Mouse (Mus musculus) hindbrain, embryonic 14.5 days (tissue): Measurements from ENCODE around the gene Cul7. TPM values are rescaled to one million over a fixed set of nuclear protein-coding genes. Genes with fewer than 3 reads are reported as not detected.

ENCODE experiments used
- ATAC-seq: fragments of 200-750 bp; cut with Nextera tagmentation; 2 replicates; pipeline ENCODE4 v1.8.0; 2017; ENCODE audit warnings: moderate number of reproducible peaks, mild to moderate bottlenecking, moderate TSS enrichment, moderate library complexity; ENCODE audit not compliant: low FRiP score
- DNase-seq: peaks from one replicate; pipeline ENCODE4 v3.0.0-alpha.2; 2015; ENCODE audit warnings: low spot score
- H3K27ac ChIP-seq: fragments of 300-500 bp; sonication (generic); 2 replicates; pipeline ENCODE4 v1.5.1; 2014; ENCODE audit warnings: mild to moderate bottlenecking, moderate library complexity
- H3K27me3 ChIP-seq: fragments of 300-500 bp; sonication (generic); 2 replicates; pipeline ENCODE4 v1.6.1; 2014; ENCODE audit warnings: mild to moderate bottlenecking, low read length, mixed read lengths; ENCODE audit not compliant: control insufficient read depth, insufficient read depth
- H3K36me3 ChIP-seq: fragments of 300-500 bp; sonication (generic); replicated peaks from 2 replicates; pipeline ENCODE4 v1.6.1; 2014; ENCODE audit not compliant: control insufficient read depth, insufficient read depth
- H3K4me1 ChIP-seq: fragments of 300-500 bp; sonication (generic); replicated peaks from 2 replicates; pipeline ENCODE4 v1.6.1; 2014; ENCODE audit warnings: antibody characterized with exemption, low read length, mixed read lengths; ENCODE audit not compliant: control insufficient read depth, insufficient read depth
- H3K4me2 ChIP-seq: fragments of 300-500 bp; sonication (generic); replicated peaks from 2 replicates; pipeline ENCODE4 v1.6.1; 2014; ENCODE audit warnings: mild to moderate bottlenecking, moderate library complexity
- H3K4me3 ChIP-seq: fragments of 300-500 bp; sonication (generic); replicated peaks from 2 replicates; pipeline ENCODE4 v1.5.1; 2014; ENCODE audit warnings: mild to moderate bottlenecking, low read length
- H3K9ac ChIP-seq: fragments of 300-500 bp; sonication (generic); 2 replicates; pipeline ENCODE4 v1.6.1; 2014
- H3K9me3 ChIP-seq: fragments of 300-500 bp; sonication (generic); 2 replicates; pipeline ENCODE4 v1.6.1; 2016; ENCODE audit warnings: low read length; ENCODE audit not compliant: control insufficient read depth
- WGBS: fragments of 180-500 bp; shearing (Covaris S2); extraction: QIAGEN DNeasy Blood & Tissue Kit; methylation state at CpG from one replicate; pipeline ENCODE4 v1.1.7; 2014; 5-methylcytosine and 5-hydroxymethylcytosine counted together
- polyA plus RNA-seq: library from polyadenylated mRNA; unstranded; fragments of >200 nt; fragmentation: Nextera tagmentation; extraction: Ambion mirVana; gene quantifications from 2 replicates; pipeline ENCODE4 v1.2.1, GENCODE M21; 2014

Gene Cul7
- polyA plus RNA-seq, 1 experiment from 2014 or later = 30.2 TPM

DNA sequence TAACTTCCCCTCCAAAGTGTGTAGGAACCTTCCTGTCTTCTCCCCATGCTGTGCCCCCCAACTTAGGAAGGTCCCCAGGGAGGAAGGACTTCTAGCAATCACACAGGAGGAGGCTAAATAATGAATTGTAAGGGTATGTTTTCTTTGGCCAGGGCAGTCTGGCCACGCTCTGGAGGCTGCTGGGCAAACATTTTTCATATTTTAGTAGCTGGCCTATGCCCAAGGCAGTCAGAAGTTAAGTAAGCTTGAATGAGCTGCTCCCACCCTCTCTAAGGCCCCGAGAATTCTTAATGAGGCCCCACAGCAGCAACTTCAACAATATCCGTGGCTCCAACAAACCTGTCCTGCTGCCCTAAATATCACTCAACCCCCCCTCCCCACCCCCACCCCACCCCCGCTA is 37.3 kb upstream of the Cul7 start:
- no peaks in the 10 kb centered on the region for H3K27me3 ChIP-seq

DNA sequence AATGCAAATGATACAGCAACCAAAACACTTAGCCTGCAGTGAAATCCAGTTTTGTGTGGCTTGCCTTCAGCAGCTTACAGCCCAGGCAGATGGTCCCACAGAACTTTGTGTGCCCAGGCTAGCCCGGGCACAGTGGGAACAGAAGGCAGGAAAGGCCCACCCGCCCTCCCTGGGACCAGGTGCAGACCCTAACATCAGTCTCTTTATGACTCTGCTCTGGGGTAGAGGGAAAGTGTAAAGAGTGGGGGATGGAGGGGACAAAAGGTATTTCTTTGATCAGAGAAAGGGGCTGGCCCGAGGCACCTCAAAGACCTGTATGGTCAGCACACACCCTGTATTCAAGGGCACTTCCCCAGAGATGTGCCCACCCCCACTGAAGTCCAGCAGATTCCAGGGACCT is 36.9 kb upstream of the Cul7 start:
- H3K27ac ChIP-seq = no peak overlapping the region
- peaks cover 21% of the 10 kb centered on the region for H3K4me1 ChIP-seq
- no peaks in the 10 kb centered on the region for H3K9me3 ChIP-seq
- no peaks in the 10 kb centered on the region for H3K36me3 ChIP-seq
- no peak overlapping the region for H3K4me3 ChIP-seq
- DNase-seq (no peak), ATAC-seq (no peak)
- WGBS = 57% methylated on average over 3 of the region's 3 CpGs
- no peak overlapping the region for H3K9ac ChIP-seq
- H3K27me3 ChIP-seq = no peaks in the 10 kb centered on the region
- no peak overlapping the region for H3K4me2 ChIP-seq

More for the DNA sequence above, 37.3 kb upstream of the Cul7 start:
- H3K4me1 ChIP-seq = peaks cover 18% of the 10 kb centered on the region
- no peak overlapping the region for H3K27ac ChIP-seq
- no peak for ATAC-seq
- no peak for DNase-seq
- no peak overlapping the region for H3K9ac ChIP-seq
- H3K9me3 ChIP-seq = no peaks in the 10 kb centered on the region
- no peak overlapping the region for H3K4me3 ChIP-seq
- H3K4me2 ChIP-seq = no peak overlapping the region
- WGBS = 40% methylated on average over 4 of the region's 4 CpGs
- H3K36me3 ChIP-seq = no peaks in the 10 kb centered on the region

DNA sequence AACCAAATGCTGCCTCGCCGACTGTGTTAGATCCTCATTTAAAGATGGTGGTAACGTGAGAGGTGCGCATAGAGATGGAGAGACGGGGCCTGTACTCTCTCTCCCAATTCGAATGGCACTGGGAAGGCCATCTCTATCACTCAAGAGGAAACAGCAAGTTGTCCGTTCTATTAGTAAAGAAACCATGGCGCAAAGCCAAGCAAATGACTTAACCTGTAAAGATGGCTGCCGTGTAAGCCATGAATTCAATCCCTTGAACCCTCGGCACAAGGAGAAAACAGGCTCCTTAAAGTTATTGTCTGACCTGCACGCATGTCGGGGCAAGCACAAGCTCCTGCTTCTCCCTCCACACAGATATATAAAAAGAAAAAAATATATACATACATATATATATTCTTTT is 32.3 kb upstream of the Cul7 start:
- Histone ChIP-seq H3K27ac (no peak overlapping the region), H3K9me3 (no peaks in the 10 kb centered on the region), H3K4me3 (no peak overlapping the region), H3K27me3 (no peaks in the 10 kb centered on the region), H3K9ac (no peak overlapping the region), H3K36me3 (no peaks in the 10 kb centered on the region), H3K4me2 (no peak overlapping the region), H3K4me1 (peaks cover 45% of the 10 kb centered on the region)
- ATAC-seq (no peak), DNase-seq (no peak)
- 66% methylated on average over 12 of the region's 12 CpGs for WGBS

DNA sequence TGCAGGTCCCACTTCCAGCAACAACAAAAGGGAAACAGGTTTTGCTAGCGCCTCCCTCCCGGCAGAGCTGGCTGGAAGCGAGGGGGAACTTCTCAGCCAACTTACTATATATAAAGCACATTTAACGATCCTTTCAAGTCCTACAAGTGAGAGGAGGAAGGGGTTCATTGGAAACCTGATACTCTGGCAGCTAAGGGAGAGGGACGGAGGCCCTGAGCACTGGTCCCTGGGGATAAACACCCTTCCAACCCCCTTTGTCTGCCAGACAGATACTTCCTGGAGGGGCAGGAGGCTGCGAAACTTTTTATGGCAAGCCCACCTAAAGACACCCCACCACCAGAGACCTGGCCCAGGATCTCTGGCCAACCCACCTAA is 31.8 kb upstream of the Cul7 start:
- peak overlapping the region; percentile 76 for H3K27ac ChIP-seq
- no peaks in the 10 kb centered on the region for H3K27me3 ChIP-seq
- no peak for DNase-seq
- peaks cover 45% of the 10 kb centered on the region for H3K4me1 ChIP-seq
- H3K9me3 ChIP-seq = no peaks in the 10 kb centered on the region
- no peak overlapping the region for H3K4me3 ChIP-seq
- 19% methylated on average over 6 of the region's 6 CpGs for WGBS
- peak overlapping the region; percentile 56 for H3K9ac ChIP-seq
- H3K4me2 ChIP-seq = peak overlapping the region; percentile 25
- no peak for ATAC-seq
- H3K36me3 ChIP-seq = no peaks in the 10 kb centered on the region

DNA sequence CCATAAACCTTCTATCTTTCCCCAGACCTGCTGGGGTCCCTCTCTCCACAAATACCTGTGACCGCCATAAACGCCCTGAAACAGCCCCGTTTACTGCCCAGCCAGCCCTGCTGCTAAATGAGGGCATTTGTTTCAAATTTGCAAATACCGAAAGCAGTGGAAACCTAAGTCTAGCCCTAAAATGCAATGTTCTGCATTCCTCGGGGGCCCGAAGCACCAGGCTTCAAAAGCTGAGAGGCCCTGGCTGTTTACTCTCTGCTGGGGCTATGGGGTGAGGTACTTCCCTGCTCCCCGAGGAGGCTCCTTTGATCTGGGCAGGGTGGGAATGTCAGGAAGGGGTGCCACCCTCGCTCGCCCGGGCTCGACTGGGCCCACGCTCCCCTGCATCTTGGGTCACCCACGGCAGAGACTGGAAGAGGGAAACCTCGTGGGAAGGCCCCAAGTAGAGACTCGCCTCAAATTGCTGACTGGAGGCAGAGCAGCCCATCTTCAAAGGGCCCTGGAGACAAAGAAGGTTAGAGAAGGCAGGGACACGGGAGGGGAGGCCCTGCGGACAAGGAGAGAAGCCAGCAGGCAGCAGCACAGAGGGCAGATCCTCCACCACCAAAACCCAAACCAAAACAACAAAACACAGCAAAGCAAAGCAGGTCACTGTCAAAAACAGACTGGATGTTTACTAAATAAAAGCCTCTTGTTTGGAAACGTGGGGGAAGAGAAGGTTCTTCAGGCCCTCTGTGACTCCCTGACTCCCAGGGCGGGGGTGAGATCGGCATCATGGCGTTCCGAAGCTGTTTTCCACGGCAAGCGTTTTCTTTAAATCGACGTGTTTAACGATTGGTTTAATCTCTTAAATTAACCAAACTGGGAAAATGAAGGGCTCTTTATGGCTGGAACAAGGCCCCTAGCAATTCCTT is 31.1 kb upstream of the Cul7 start:
- peaks cover 42% of the 10 kb centered on the region for H3K4me1 ChIP-seq
- 0 out of 2 replicates have a peak, but pooled peaks have one; percentile 9 for ATAC-seq
- H3K4me2 ChIP-seq = peak overlapping the region; percentile 25
- 7% methylated on average over 27 of the region's 27 CpGs for WGBS
- DNase-seq = peak; percentile 41
- H3K27ac ChIP-seq = peak overlapping the region; percentile 76
- no peaks in the 10 kb centered on the region for H3K27me3 ChIP-seq
- no peaks in the 10 kb centered on the region for H3K36me3 ChIP-seq
- H3K9ac ChIP-seq = peak overlapping the region; percentile 56
- H3K4me3 ChIP-seq = no peak overlapping the region
- H3K9me3 ChIP-seq = no peaks in the 10 kb centered on the region

DNA sequence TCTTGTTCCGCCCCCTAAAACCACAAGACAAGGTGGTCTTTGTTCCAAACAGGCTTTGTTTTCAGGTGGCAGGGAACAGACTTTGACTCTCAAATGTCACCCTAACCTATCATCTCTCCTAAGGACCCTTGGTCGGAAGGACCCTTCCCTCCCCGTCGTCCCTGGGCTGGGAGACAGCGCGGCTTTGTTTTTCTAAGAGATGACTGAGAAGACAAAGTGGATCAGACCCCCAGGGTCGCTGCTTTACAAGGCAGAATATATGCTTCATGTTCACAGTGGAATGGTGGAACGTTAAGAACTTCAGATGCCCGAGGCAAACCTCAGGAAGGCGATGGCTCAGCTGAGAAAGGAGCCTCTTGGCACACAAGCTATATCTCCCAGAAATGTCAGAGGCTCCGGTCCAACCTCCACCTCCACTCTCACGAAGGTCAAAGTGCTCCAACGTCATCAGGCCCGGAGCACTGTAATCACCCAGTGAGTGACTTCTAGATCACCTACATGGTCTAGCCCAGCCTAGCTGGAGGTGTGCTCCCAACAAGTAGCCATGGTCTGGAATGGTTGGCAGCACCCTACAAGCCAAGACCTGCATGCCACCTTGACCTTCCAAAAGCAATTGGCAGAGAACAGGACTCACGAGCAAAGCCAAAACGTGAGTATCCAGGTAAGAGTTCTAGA is 30.3 kb upstream of the Cul7 start:
- Histone ChIP-seq H3K9me3 (no peaks in the 10 kb centered on the region), H3K4me1 (peaks cover 50% of the 10 kb centered on the region), H3K4me2 (peak overlapping the region; percentile 25), H3K9ac (peak overlapping the region; percentile 56), H3K27ac (peak overlapping the region; percentile 76), H3K36me3 (no peaks in the 10 kb centered on the region), H3K4me3 (no peak overlapping the region), H3K27me3 (no peaks in the 10 kb centered on the region)
- DNase-seq (no peak), ATAC-seq (no peak)
- WGBS = 29% methylated on average over 16 of the region's 16 CpGs

DNA sequence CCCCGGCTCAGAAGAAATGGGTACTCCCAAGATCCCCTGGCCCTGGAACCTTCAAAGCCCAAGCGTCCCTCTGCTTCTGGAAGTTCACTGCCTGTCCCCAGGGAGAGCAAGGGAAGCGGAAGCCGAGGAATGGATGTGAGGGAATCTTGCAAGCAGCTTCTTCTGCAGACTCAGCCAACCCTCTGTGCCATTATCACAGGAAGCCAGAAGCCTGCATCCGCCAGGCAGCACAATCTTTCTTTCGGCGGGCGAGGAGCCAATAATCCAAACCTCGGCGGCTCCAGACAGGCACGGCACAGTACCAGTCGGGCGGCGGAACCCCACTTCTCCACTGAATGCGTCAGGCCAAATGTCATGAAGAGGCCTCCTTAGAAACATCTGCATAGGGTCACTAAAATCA is 28.8 kb upstream of the Cul7 start:
- H3K4me1 ChIP-seq = peaks cover 50% of the 10 kb centered on the region
- 61% methylated on average over 15 of the region's 15 CpGs for WGBS
- H3K4me2 ChIP-seq = no peak overlapping the region
- H3K27ac ChIP-seq = peak overlapping the region; percentile 56
- H3K27me3 ChIP-seq = no peaks in the 10 kb centered on the region
- H3K36me3 ChIP-seq = no peaks in the 10 kb centered on the region
- no peak overlapping the region for H3K4me3 ChIP-seq
- no peak for DNase-seq
- no peak for ATAC-seq
- H3K9ac ChIP-seq = 0 out of 2 replicates have a peak overlapping the region, but pooled peaks have one; percentile 2
- no peaks in the 10 kb centered on the region for H3K9me3 ChIP-seq

DNA sequence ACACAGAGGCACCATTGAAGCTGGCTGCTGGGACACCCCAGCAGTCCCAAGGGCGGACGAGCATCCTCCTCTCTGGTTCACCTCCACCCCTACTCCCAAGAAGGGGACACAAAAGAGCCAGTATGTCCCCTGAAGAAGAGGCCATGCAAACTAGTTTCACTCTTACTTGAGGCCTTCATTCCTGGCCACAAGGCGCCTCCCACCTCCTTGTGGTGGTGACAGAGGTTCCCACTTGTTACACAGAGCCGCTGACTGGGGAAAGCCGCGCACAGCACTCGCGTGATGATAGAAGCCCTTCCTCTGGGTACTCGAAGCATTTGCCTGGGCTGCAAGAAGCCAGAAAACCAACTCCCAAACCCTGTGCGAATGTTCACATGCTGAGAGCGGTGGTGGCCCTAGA is 27.9 kb upstream of the Cul7 start:
- 85% methylated on average over 11 of the region's 11 CpGs for WGBS
- H3K9me3 ChIP-seq = no peaks in the 10 kb centered on the region
- H3K4me1 ChIP-seq = peaks cover 54% of the 10 kb centered on the region
- no peak overlapping the region for H3K27ac ChIP-seq
- DNase-seq = no peak
- no peaks in the 10 kb centered on the region for H3K27me3 ChIP-seq
- no peak overlapping the region for H3K9ac ChIP-seq
- no peak for ATAC-seq
- no peaks in the 10 kb centered on the region for H3K36me3 ChIP-seq
- H3K4me3 ChIP-seq = no peak overlapping the region
- H3K4me2 ChIP-seq = no peak overlapping the region

DNA sequence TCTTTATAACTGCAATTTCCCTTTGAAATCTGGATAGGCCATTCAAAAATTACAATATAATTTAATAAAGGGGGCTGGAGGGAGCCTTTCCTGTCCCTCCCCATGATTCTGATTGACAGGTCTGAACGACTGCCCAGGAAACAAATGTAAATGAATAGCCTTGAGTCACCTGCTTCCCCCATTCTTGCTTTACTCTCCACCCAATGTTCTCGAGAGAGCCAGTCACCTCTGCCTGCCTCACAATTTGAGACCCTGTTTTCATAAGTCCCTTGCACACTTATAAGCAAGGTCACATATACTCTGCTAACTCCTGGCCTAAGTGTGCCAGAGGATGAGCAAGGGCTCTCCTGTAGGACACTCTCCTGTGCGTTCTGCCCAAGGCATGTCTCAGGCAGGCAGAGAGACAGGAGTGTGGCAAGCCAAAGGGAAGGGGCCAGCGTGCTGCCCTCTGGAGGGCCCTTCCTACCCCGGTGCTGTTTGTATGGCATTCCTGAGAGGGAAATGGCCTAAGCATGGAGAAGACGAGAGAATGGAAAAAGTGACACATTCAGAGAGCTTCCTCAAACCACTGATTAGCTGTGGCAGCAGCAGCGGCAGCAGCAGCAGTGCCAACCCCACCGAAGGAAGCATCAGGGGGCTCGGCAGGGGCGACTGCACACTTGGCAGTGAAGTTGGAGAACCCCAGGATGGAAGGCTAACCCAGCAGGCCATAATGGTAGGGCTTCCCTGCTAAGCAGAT is 26.1 kb upstream of the Cul7 start:
- H3K4me3 ChIP-seq = no peak overlapping the region
- peaks cover 49% of the 10 kb centered on the region for H3K4me1 ChIP-seq
- no peak overlapping the region for H3K27ac ChIP-seq
- H3K9ac ChIP-seq = peak overlapping the region; percentile 32
- WGBS = 18% methylated on average over 10 of the region's 10 CpGs
- H3K4me2 ChIP-seq = peak overlapping the region; percentile 17; the same call in 1 of the 2 replicates
- ATAC-seq (no peak), DNase-seq (no peak)
- H3K36me3 ChIP-seq = no peaks in the 10 kb centered on the region
- H3K9me3 ChIP-seq = no peaks in the 10 kb centered on the region
- H3K27me3 ChIP-seq = no peaks in the 10 kb centered on the region
